Mouse (Mus musculus) spleen, adult 2 months (tissue): ENCODE data around the gene Rapgef2.

Experiments used
- CTCF ChIP-seq: fragments of 200-500 bp; IDR thresholded peaks from 2 replicates; pipeline ENCODE4 v1.5.1; 2011; ENCODE audit warnings: mild to moderate bottlenecking, inconsistent platforms; ENCODE audit not compliant: insufficient read depth, insufficient read length, insufficient replicate concordance; ENCODE audit errors: extremely low read depth
- POLR2A ChIP-seq: fragments of 200-500 bp; IDR thresholded peaks from 2 replicates; pipeline ENCODE4 v1.6.1; 2011; ENCODE audit warnings: low read depth, low read length, inconsistent platforms

DNA sequence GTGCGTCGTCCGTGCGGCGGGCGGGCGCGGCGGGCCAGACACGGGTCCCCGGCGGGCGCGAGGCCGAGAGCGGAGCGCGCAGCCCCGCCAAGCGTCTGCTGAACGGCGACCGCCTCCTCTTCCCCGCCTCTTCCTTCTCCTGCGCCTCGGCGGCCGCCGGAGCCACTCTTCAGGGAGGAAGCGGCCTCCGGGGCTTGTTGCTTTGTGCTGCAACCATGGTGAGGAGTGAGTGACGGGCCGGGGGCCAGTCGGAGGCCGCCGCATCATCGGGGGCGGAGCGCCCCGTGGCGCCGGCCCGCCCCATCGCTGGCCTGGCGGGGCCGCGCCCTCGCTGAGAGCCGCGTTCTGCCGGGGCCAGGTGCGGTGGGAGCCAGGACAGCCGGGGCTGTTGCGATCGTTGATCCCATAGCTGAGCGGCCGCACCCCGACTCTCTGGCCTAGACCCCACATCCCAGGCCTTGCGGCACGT lies 825 bp upstream of the Rapgef2 start:
- TF ChIP-seq CTCF (no peak), POLR2A (no peak; the same call in 1 of the 2 replicates)
